ENCODE assay signal across 9 mouse cellular contexts in the genomic region with DNA sequence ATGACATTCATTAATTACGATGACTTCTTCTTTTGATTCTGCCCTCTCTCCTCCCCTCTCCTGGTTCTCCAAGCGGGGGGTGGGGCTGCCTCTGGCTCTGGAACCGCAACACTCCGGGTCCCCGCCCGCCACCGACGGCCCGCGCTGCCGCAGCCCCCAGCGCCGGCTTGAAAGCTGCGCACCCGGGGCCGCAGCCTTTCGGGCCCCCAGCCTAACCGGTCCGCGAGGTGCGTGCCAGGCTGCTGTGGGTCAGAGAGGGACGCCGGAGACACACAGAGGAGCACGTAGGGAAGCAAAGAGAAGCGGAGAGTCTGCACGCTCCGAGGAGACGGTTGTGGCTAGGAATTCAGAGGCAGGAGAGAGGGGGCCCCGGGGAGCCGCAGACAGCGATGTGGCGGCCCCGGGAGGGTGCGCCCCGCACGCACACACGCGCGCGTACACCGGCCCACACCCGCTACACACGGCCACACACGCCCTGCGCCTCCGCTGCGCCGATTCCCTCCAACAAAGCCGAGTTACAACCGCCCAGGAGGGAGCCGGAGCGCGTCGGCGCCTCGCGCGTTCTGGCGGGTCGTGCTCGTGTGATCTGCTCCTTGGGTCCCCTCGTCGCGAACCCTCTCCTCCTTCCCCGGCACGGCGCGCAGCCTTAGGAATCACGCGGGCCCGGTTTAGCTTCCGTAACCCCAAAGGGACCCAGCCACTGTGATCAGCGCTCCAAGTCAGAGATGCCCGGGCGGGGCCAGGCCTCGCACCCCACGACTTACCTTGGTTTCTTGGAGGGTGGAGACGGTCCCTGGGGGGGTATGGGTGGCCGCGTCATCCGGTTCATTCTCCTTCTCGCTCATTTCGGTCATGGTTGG. TPM values are rescaled to one million over a fixed set of nuclear protein-coding genes. Genes with fewer than 3 reads are reported as not detected.
A peak's percentile ranks its signal among the peaks of the same experiment; 100 is the strongest.
DNase-seq lines count a peak whose midpoint lies in the region; ATAC-seq and TF ChIP-seq lines count a peak whose summit lies in the region.
"Had no signal": no experiment of that assay in that cellular context is flagged by ENCODE, and none has a peak within 500 bp of the region (broad histone marks: within the 10 kb centered on the region; RNA-seq: fewer than 3 reads in every experiment).

No protein-coding gene starts in this region.

- H3K9me3 ChIP-seq in midbrain, embryonic 13.5 days, result no peaks in the 10 kb centered on the region
- no peaks in the 10 kb centered on the region for H3K9me3 ChIP-seq in stomach, embryonic 16.5 days (replicated peaks; ENCODE audit: control insufficient read depth, low read length)

- no peaks in the 10 kb centered on the region for H3K4me1 ChIP-seq in brown adipose tissue, adult 24 weeks (ENCODE audit: control insufficient read depth, insufficient read depth, insufficient read length, low read length)
- peaks cover 27% of the 10 kb centered on the region for H3K4me1 ChIP-seq in midbrain, embryonic 13.5 days (replicated peaks)
- peaks cover 10% of the 10 kb centered on the region for H3K4me1 ChIP-seq in stomach, embryonic 16.5 days (ENCODE audit: control insufficient read depth, insufficient read depth, low read length)

- intact Hi-C loops in gastrocnemius, adult 2 months (cut with DNase I), result no loop called here

- H3K27me3 ChIP-seq in midbrain, embryonic 13.5 days, result peaks cover 76% of the 10 kb centered on the region
- H3K27me3 ChIP-seq in stomach, embryonic 16.5 days (ENCODE audit: control insufficient read depth, insufficient read depth, low read length), result peaks cover 40% of the 10 kb centered on the region

- H3K4me3 ChIP-seq in gastrocnemius, adult 2 months, result peak overlapping the region; percentile 70
- H3K4me3 ChIP-seq in brown adipose tissue, adult 24 weeks (ENCODE audit: insufficient read depth, low read depth, low read length), result peak overlapping the region; percentile 54
- H3K4me3 ChIP-seq in midbrain, embryonic 13.5 days (replicated peaks), result peak overlapping the region; percentile 51
- H3K4me3 ChIP-seq in stomach, embryonic 16.5 days (replicated peaks; ENCODE audit: low read length), result peak overlapping the region; percentile 47

- no peak for DNase-seq in gastrocnemius, adult 2 months
- no peak for DNase-seq in gastrocnemius, postnatal 10 days
- DNase-seq in 3134 (ENCODE audit: extremely low read depth, insufficient read length, low spot score), result peak; percentile 68
- DNase-seq in induced T-regulatory cell, adult 2 months (ENCODE audit: low read depth), result peak; percentile 61
- DNase-seq in ovary, postnatal 36 days (ENCODE audit: low spot score), result no peak

- peak overlapping the region; percentile 67 for H3K9ac ChIP-seq in midbrain, embryonic 13.5 days (replicated peaks)
- peak overlapping the region; percentile 52 for H3K9ac ChIP-seq in stomach, embryonic 16.5 days (ENCODE audit: low read length)

- peak overlapping the region; percentile 69 for H3K4me2 ChIP-seq in midbrain, embryonic 13.5 days (replicated peaks)
- H3K4me2 ChIP-seq in stomach, embryonic 16.5 days (ENCODE audit: low read depth, low read length), result peak overlapping the region; percentile 61

- no peaks in the 10 kb centered on the region for H3K36me3 ChIP-seq in midbrain, embryonic 13.5 days
- no peaks in the 10 kb centered on the region for H3K36me3 ChIP-seq in stomach, embryonic 16.5 days (ENCODE audit: control insufficient read depth, insufficient read depth, low read length)

- 0 out of 2 replicates have a peak overlapping the region, but pooled peaks have one; percentile 12 for H3K27ac ChIP-seq in gastrocnemius, adult 2 months
- H3K27ac ChIP-seq in brown adipose tissue, adult 24 weeks (replicated peaks; ENCODE audit: low read depth, low read length), result no peak overlapping the region
- no peak overlapping the region for H3K27ac ChIP-seq in midbrain, embryonic 13.5 days
- H3K27ac ChIP-seq in stomach, embryonic 16.5 days (ENCODE audit: low read length), result no peak overlapping the region

- under 1% methylated on average over 75 of the region's 83 CpGs for WGBS in midbrain, embryonic 13.5 days
- 1% methylated on average over 83 of the region's 83 CpGs for WGBS in stomach, embryonic 16.5 days

- no peak for TF ChIP-seq CTCF in gastrocnemius, adult 2 months (IDR thresholded peaks at IDR 0.05)

- peak; percentile 49 for ATAC-seq in midbrain, embryonic 13.5 days
- ATAC-seq in stomach, embryonic 16.5 days (ENCODE audit: insufficient read depth, low FRiP score), result peak; percentile 9; the same call in 1 of the 2 replicates
- ATAC-seq: Patski had no signal

RNA-seq across cellular contexts. Expression of a gene that starts 0.9 kb away (rescaled TPM):
- under 1 TPM in 1 of 2 experiments, not detected in 1; 0.11 TPM for total RNA-seq in gastrocnemius, adult 2 months (2021)
- total RNA-seq in gastrocnemius, postnatal 10 days (2021), result under 1 TPM; 0.26 to 0.36 TPM
- 0.44 TPM in 1 of 2 replicates, not detected in the other for polyA plus RNA-seq in brown adipose tissue, adult 24 weeks (2012; ENCODE audit: insufficient read depth, insufficient read length, missing spikeins)
- polyA plus RNA-seq in midbrain, embryonic 13.5 days (2015; fragmentation: Nextera tagmentation; extraction: Ambion mirVana), result 1.6 and 1.7 TPM in 2 replicates
- 0.25 and 0.47 TPM in 2 replicates for polyA plus RNA-seq in stomach, embryonic 16.5 days (2015; fragmentation: Nextera tagmentation; extraction: Ambion mirVana)

RNA-seq across cellular contexts. Expression of a gene that starts 25.8 kb away (rescaled TPM):
- 100 to 1,000 TPM; 404 to 490 TPM for total RNA-seq in gastrocnemius, adult 2 months (2021)
- total RNA-seq in gastrocnemius, postnatal 10 days (2021), result 100 to 1,000 TPM; 848 to 925 TPM
- 937 and 961 TPM in 2 replicates for polyA plus RNA-seq in brown adipose tissue, adult 24 weeks (2012; ENCODE audit: insufficient read depth, insufficient read length, missing spikeins)
- polyA plus RNA-seq in midbrain, embryonic 13.5 days (2015; fragmentation: Nextera tagmentation; extraction: Ambion mirVana), result 699 and 710 TPM in 2 replicates
- polyA plus RNA-seq in stomach, embryonic 16.5 days (2015; fragmentation: Nextera tagmentation; extraction: Ambion mirVana), result 825 and 942 TPM in 2 replicates

RNA-seq across cellular contexts. Expression of a gene that starts 29.5 kb away (rescaled TPM):
- 100 to 1,000 TPM; 199 to 214 TPM for total RNA-seq in gastrocnemius, adult 2 months (2021)
- total RNA-seq in gastrocnemius, postnatal 10 days (2021), result 100 to 1,000 TPM; 313 to 347 TPM
- polyA plus RNA-seq in brown adipose tissue, adult 24 weeks (2012; ENCODE audit: insufficient read depth, insufficient read length, missing spikeins), result 2.6 and 3.4 TPM in 2 replicates
- polyA plus RNA-seq in midbrain, embryonic 13.5 days (2015; fragmentation: Nextera tagmentation; extraction: Ambion mirVana), result 49.8 and 51.8 TPM in 2 replicates
- 7.0 and 12.1 TPM in 2 replicates for polyA plus RNA-seq in stomach, embryonic 16.5 days (2015; fragmentation: Nextera tagmentation; extraction: Ambion mirVana)

RNA-seq across cellular contexts. Expression of a gene that starts 56.4 kb away (rescaled TPM):
- total RNA-seq in gastrocnemius, adult 2 months (2021), result under 1 TPM; 0.31 to 0.47 TPM
- total RNA-seq in gastrocnemius, postnatal 10 days (2021), result 1 to 10 TPM in 1 of 2 experiments, under 1 TPM in 1; 0.82 to 1.8 TPM
- 0.87 TPM in 1 of 2 replicates, not detected in the other for polyA plus RNA-seq in brown adipose tissue, adult 24 weeks (2012; ENCODE audit: insufficient read depth, insufficient read length, missing spikeins)
- polyA plus RNA-seq in midbrain, embryonic 13.5 days (2015; fragmentation: Nextera tagmentation; extraction: Ambion mirVana), result 8.0 and 10.5 TPM in 2 replicates
- polyA plus RNA-seq in stomach, embryonic 16.5 days (2015; fragmentation: Nextera tagmentation; extraction: Ambion mirVana), result 10.5 and 11.8 TPM in 2 replicates

Comparison
In these comparisons a context has a peak if more than half of its experiments do, and no peak if none do; other contexts are left out.
1. DNase-seq: peak in 3134 (single experiment) and induced T-regulatory cell, adult 2 months (single experiment); none in gastrocnemius, adult 2 months (single experiment), gastrocnemius, postnatal 10 days (single experiment) and ovary, postnatal 36 days (single experiment).
2. Peak in every context shown above with its lines, with median percentiles within 50 percentile points of each other: H3K4me3 ChIP-seq.